Mouse (Mus musculus): Measurements from ENCODE around the gene Lpcat2.

DNA sequence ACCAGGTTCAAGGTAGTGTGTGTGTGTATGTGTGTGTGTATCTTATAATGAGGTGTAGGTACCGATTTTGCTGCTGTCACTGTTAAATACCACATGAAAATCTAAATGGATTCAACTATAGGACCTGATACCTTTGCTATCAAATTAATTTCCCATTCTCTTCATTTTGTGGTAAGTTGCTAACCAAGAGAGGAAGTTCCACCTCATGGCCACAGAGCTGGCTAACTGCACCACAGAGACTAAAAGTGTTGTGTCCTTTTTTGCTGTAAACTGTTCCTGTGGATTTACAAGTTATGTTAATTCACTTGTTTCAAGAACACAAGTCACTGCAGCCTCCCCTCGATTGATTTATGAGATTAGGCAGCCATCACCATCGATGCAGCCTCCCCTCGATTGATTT lies 42.7 kb downstream of the Lpcat2 start:
- TF ChIP-seq MYC (IDR thresholded peaks at IDR 0.05; ENCODE audit: low read depth, low read length): no peak
- no peak for TF ChIP-seq TCF12 (IDR thresholded peaks at IDR 0.05; ENCODE audit: low read depth, low read length)
- TF ChIP-seq MAFK (IDR thresholded peaks at IDR 0.05; ENCODE audit: borderline replicate concordance, low read depth, low read length): no peak

All from MEL (cell line).